Mouse (Mus musculus): ENCODE results near the gene Aebp2. TPM values are rescaled to one million over a fixed set of nuclear protein-coding genes. Genes with fewer than 3 reads are reported as not detected.
"Not testable (repeated sequence)": the region's sequence is repeated elsewhere in the genome, so short reads cannot be mapped to it uniquely, and the experiment has no call there.

Aebp2 gene
- 12.4 and 14.1 TPM in 2 replicates for polyA plus RNA-seq (2014; fragmentation: Nextera tagmentation; extraction: Ambion mirVana)

GRCm38 (mm10) chr6:140622391-140623225 is at the start of gene Aebp2:
TSS of gene Aebp2 (plus strand) at chr6:140622663.
- Histone ChIP-seq H3K9me3 (ENCODE audit: control insufficient read depth, low read length) (no peaks in the 10 kb centered on the region), H3K4me2 (ENCODE audit: low read depth, severe bottlenecking) (peak within 1 kb of the TSS; percentile 68; the same call in 1 of the 2 replicates), H3K4me3 (ENCODE audit: low read depth, low read length) (peak within 1 kb of the TSS; percentile 98), H3K4me1 (ENCODE audit: control insufficient read depth, insufficient read depth, low read length) (peaks cover 20% of the 10 kb centered on the region), H3K9ac (ENCODE audit: low read length) (peak within 1 kb of the TSS; percentile 93), H3K27me3 (ENCODE audit: control insufficient read depth, insufficient read depth, low read length) (no peaks in the 10 kb centered on the region), H3K27ac (replicated peaks; ENCODE audit: low read depth, low read length) (peak within 1 kb of the TSS; percentile 91), H3K36me3 (ENCODE audit: control insufficient read depth, insufficient read depth, low read length) (no peaks in the 10 kb centered on the region)
- WGBS: 40% methylated on average over 30 of the region's 30 CpGs
- ATAC-seq (ENCODE audit: insufficient number of reproducible peaks, low FRiP score, low TSS enrichment, low read depth) (no peak), DNase-seq (ENCODE audit: low spot score) (peak; percentile 51)

DNA sequence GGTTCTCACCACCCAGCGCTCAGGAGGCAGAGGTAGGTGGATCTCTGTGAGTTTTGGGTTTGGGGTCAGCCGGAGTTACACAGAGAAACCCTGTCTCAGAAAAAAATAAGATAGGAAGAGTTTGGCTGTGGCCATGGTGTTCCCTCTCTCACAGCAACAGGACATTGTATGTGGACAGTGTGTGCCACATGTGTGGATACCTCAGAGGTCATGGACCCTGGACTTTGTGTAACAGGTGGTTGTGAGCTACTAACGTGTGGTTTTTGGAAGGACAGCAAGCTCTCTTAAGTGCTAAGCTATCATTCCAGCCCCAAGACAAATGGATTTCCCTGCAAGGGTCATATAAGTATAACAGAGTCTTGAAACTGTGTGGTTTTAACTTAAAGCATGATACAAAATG is 47.5 kb upstream of the Aebp2 start:
- Histone ChIP-seq H3K36me3 (ENCODE audit: control insufficient read depth, insufficient read depth, low read length) (peaks cover 13% of the 10 kb centered on the region), H3K4me2 (ENCODE audit: low read depth, severe bottlenecking) (no peak overlapping the region), H3K4me1 (ENCODE audit: control insufficient read depth, insufficient read depth, low read length) (no peaks in the 10 kb centered on the region), H3K9ac (ENCODE audit: low read length) (no peak overlapping the region), H3K4me3 (ENCODE audit: low read depth, low read length) (no peak overlapping the region), H3K9me3 (ENCODE audit: control insufficient read depth, low read length) (no peaks in the 10 kb centered on the region), H3K27ac (replicated peaks; ENCODE audit: low read depth, low read length) (no peak overlapping the region), H3K27me3 (ENCODE audit: control insufficient read depth, insufficient read depth, low read length) (no peaks in the 10 kb centered on the region)
- ATAC-seq (ENCODE audit: insufficient number of reproducible peaks, low FRiP score, low TSS enrichment, low read depth): no peak
- WGBS: 92% methylated on average over 3 of the region's 3 CpGs
- DNase-seq (ENCODE audit: low spot score): no peak

GRCm38 (mm10) chr6:140576133-140576532 is 46.3 kb upstream of the Aebp2 start:
- Histone ChIP-seq H3K4me2 (ENCODE audit: low read depth, severe bottlenecking) (no peak overlapping the region), H3K9ac (ENCODE audit: low read length) (no peak overlapping the region), H3K36me3 (ENCODE audit: control insufficient read depth, insufficient read depth, low read length) (peaks cover 13% of the 10 kb centered on the region), H3K9me3 (ENCODE audit: control insufficient read depth, low read length) (no peaks in the 10 kb centered on the region), H3K27me3 (ENCODE audit: control insufficient read depth, insufficient read depth, low read length) (no peaks in the 10 kb centered on the region), H3K4me1 (ENCODE audit: control insufficient read depth, insufficient read depth, low read length) (no peaks in the 10 kb centered on the region), H3K27ac (replicated peaks; ENCODE audit: low read depth, low read length) (no peak overlapping the region), H3K4me3 (ENCODE audit: low read depth, low read length) (no peak overlapping the region)
- DNase-seq (ENCODE audit: low spot score): no peak
- 73% methylated on average over 8 of the region's 8 CpGs for WGBS
- no peak for ATAC-seq (ENCODE audit: insufficient number of reproducible peaks, low FRiP score, low TSS enrichment, low read depth)

DNA sequence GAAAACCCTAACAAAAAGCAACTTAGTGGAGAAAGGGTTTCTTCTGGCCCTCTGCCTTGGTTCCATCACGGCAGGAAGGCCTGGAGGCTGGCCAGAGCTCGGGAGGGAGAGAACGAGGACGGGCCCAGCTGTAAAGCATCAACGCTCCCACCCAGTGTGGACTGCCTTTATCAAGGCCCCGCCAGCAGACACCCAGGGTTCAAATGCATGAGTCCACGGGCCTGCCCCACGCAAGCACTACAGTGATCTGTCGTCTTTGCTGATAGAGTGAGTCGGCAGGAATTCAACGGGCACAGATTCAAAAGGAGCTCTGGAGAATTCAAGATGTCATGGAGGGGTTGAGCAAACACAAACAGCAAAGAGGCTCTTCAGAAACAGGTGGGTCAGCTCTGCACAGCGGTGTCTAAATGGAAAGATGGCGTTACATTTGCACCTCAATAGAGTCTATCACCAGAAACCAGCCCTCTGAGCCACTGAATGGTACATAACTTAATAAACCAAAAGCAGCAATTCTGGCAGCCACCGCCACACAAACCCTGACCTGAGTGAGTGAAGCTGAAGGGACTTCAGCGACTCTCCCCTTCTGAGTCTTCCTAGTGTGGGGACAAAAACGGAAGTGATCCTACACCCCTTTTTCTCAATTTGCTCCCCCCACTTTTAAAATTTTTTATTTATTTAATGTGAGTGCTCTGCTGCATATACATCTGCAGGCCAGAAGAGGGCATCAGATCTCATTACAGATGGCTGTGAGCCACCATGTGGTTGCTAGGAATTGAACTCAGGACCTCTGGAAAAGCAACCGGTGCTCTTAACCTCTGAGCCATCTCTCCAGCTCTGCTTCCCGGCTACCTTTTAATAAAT is 45.3 kb upstream of the Aebp2 start:
- ATAC-seq (ENCODE audit: insufficient number of reproducible peaks, low FRiP score, low TSS enrichment, low read depth) (no peak), DNase-seq (ENCODE audit: low spot score) (no peak)
- 87% methylated on average over 18 of the region's 18 CpGs for WGBS
- Histone ChIP-seq H3K4me3 (ENCODE audit: low read depth, low read length) (no peak overlapping the region), H3K4me1 (ENCODE audit: control insufficient read depth, insufficient read depth, low read length) (no peaks in the 10 kb centered on the region), H3K36me3 (ENCODE audit: control insufficient read depth, insufficient read depth, low read length) (peaks cover 13% of the 10 kb centered on the region), H3K9ac (ENCODE audit: low read length) (no peak overlapping the region), H3K4me2 (ENCODE audit: low read depth, severe bottlenecking) (no peak overlapping the region), H3K9me3 (ENCODE audit: control insufficient read depth, low read length) (no peaks in the 10 kb centered on the region), H3K27ac (replicated peaks; ENCODE audit: low read depth, low read length) (no peak overlapping the region), H3K27me3 (ENCODE audit: control insufficient read depth, insufficient read depth, low read length) (no peaks in the 10 kb centered on the region)

DNA sequence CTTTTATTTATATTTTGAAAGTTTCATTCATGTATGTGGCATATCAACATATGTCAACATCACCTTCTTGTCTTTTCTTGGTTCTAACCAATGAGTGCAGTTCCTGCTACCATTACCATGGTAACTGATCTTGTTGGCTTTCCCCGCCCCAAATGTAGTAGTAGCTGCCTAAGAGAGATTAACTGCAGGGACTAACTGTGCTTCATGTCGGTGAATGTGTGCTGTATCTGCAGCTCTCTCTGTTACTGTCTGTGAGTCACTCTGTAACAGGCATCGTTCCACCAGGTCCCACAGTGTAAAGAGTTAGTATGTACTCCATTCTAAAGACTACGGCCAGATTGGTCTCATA is 44.7 kb upstream of the Aebp2 start:
- Histone ChIP-seq H3K4me1 (ENCODE audit: control insufficient read depth, insufficient read depth, low read length) (no peaks in the 10 kb centered on the region), H3K9me3 (ENCODE audit: control insufficient read depth, low read length) (no peaks in the 10 kb centered on the region), H3K36me3 (ENCODE audit: control insufficient read depth, insufficient read depth, low read length) (peaks cover 13% of the 10 kb centered on the region), H3K4me2 (ENCODE audit: low read depth, severe bottlenecking) (no peak overlapping the region), H3K27ac (replicated peaks; ENCODE audit: low read depth, low read length) (no peak overlapping the region), H3K4me3 (ENCODE audit: low read depth, low read length) (no peak overlapping the region), H3K27me3 (ENCODE audit: control insufficient read depth, insufficient read depth, low read length) (no peaks in the 10 kb centered on the region), H3K9ac (ENCODE audit: low read length) (no peak overlapping the region)
- no peak for ATAC-seq (ENCODE audit: insufficient number of reproducible peaks, low FRiP score, low TSS enrichment, low read depth)
- WGBS: 93% methylated on average over 4 of the region's 4 CpGs
- DNase-seq (ENCODE audit: low spot score): no peak

- H3K9ac ChIP-seq (ENCODE audit: low read length); H3K27me3 ChIP-seq (ENCODE audit: control insufficient read depth, insufficient read depth, low read length); H3K36me3 ChIP-seq (ENCODE audit: control insufficient read depth, insufficient read depth, low read length): not testable (repeated sequence)
These were observed 43.5 kb upstream of the Aebp2 start for GRCm38 (mm10) chr6:140578985-140579384.

DNA sequence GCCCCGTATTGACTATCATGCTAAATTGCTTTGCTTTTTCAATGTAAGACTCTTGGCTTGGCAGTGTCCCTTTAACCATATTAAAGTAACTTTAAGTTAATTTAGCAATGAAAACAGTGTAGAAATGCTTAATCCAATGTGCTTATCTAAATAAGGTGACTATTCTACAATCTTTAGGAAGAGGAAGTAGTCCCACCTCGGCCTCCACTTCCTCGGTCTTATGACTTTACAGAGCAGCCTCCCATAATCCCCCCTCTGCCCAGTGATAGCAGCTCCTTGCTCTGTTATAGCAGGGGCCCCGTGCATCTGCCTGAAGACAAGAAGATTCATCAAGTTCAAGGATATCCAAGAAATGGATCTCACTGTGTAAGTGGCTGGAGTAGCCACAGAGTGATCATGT is 42.3 kb upstream of the Aebp2 start:
- 91% methylated on average over 4 of the region's 4 CpGs for whole genome bisulfite sequencing
- Histone ChIP-seq H3K36me3 (ENCODE audit: control insufficient read depth, insufficient read depth, low read length) (peaks cover 7% of the 10 kb centered on the region; the same call in 1 of the 2 replicates), H3K4me2 (ENCODE audit: low read depth, severe bottlenecking) (no peak overlapping the region), H3K4me3 (ENCODE audit: low read depth, low read length) (no peak overlapping the region), H3K9ac (ENCODE audit: low read length) (no peak overlapping the region), H3K9me3 (ENCODE audit: control insufficient read depth, low read length) (no peaks in the 10 kb centered on the region), H3K4me1 (ENCODE audit: control insufficient read depth, insufficient read depth, low read length) (no peaks in the 10 kb centered on the region), H3K27ac (replicated peaks; ENCODE audit: low read depth, low read length) (no peak overlapping the region), H3K27me3 (ENCODE audit: control insufficient read depth, insufficient read depth, low read length) (no peaks in the 10 kb centered on the region)
- ATAC-seq (ENCODE audit: insufficient number of reproducible peaks, low FRiP score, low TSS enrichment, low read depth) (no peak), DNase-seq (ENCODE audit: low spot score) (no peak)

More at GRCm38 (mm10) chr6:140578985-140579384, 43.5 kb upstream of the Aebp2 start:
- not testable (repeated sequence) for H3K4me1 ChIP-seq (ENCODE audit: control insufficient read depth, insufficient read depth, low read length); ATAC-seq (ENCODE audit: insufficient number of reproducible peaks, low FRiP score, low TSS enrichment, low read depth); H3K9me3 ChIP-seq (ENCODE audit: control insufficient read depth, low read length); H3K4me3 ChIP-seq (ENCODE audit: low read depth, low read length); H3K4me2 ChIP-seq (ENCODE audit: low read depth, severe bottlenecking); H3K27ac ChIP-seq (replicated peaks; ENCODE audit: low read depth, low read length); DNase-seq (ENCODE audit: low spot score)

GRCm38 (mm10) chr6:140586714-140587259 is 35.7 kb upstream of the Aebp2 start:
- H3K9me3 ChIP-seq (ENCODE audit: control insufficient read depth, low read length): no peaks in the 10 kb centered on the region
- H3K4me2 ChIP-seq (ENCODE audit: low read depth, severe bottlenecking): no peak overlapping the region
- WGBS: 90% methylated on average over 8 of the region's 8 CpGs
- H3K4me1 ChIP-seq (ENCODE audit: control insufficient read depth, insufficient read depth, low read length): no peaks in the 10 kb centered on the region
- H3K27ac ChIP-seq (replicated peaks; ENCODE audit: low read depth, low read length): no peak overlapping the region
- H3K4me3 ChIP-seq (ENCODE audit: low read depth, low read length): no peak overlapping the region
- no peak for DNase-seq (ENCODE audit: low spot score)
- peaks cover 13% of the 10 kb centered on the region; the same call in 1 of the 2 replicates for H3K36me3 ChIP-seq (ENCODE audit: control insufficient read depth, insufficient read depth, low read length)
- no peak for ATAC-seq (ENCODE audit: insufficient number of reproducible peaks, low FRiP score, low TSS enrichment, low read depth)
- no peak overlapping the region for H3K9ac ChIP-seq (ENCODE audit: low read length)
- no peaks in the 10 kb centered on the region for H3K27me3 ChIP-seq (ENCODE audit: control insufficient read depth, insufficient read depth, low read length)

Data from limb, embryonic 11.5 days (tissue).